Mouse (Mus musculus): ENCODE data around the gene Spock2.
"Not testable (repeated sequence)": the region's sequence is repeated elsewhere in the genome, so short reads cannot be mapped to it uniquely, and the experiment has no call there.

Gene Spock2

DNA sequence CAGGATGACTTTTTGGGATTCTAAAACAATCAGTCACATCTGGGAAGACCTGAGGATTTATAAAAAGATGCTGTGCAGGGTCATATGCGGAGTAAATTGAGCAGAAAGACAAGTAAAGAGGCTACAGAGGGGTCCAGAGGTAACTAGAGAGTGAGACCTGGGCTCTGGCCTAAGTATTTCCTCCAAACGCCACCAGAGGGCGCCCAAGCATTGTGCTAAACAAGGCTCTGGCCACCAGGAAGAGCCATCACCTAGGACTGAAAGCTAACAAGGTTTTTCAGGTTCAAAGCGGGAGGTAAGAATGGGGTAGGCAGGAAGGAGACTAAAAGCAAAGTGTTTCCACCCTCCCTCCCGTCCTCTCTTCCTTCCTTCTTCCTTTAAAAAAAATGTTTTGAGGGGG is 42.1 kb downstream of the Spock2 start:
- peak in 1 of 2 experiments; percentile 67 for DNase-seq (ENCODE audit: low spot score in 2 of 2)

DNA sequence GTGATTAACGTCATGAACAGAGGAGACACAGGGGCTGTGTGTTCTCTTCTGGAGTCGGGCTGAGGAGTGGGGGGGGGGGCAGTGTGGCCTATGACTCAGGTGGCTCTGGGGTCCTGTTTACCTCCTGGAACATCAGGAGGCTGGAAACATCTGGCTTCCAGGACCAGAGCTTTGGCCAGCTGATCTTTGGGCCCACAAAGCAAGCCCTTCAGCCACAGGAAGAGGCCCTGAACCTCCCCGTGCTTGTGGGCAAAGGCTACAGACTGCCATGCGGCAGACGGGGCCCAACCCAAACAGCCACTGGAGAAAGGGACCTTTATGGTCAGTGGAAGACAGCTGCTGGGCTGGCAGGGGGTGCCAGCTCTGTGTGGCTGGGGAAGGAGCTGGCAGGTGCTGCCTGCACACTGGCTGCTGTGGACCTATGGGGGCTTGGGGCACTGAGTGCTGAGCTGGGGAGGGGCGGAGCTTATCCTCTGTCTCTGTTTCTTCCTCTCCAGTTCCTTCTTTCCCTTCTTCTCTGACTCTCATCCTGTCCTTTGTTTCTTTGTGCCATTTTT is 45.2 kb downstream of the Spock2 start:
- no peak for DNase-seq (ENCODE audit: low spot score in 2 of 2)

DNA sequence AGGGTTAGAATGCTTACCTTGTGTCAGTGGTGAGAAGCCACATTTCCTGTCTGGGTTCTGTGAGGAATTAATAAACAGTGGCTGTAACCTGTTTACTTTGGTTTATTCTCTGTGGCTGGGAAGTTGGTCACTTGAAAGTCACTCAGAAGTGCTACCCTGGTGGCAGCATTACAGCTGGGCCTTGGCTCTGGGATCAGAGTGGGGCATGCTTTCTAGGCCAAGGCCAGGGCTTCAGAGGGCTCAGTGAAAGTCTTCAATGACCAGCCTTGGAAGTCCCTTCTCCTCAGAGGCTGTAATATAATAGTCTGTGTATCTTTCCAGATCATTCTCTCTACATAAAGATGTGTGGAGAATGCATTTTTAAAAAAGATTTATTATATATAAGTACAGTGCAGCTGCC is 50.0 kb downstream of the Spock2 start:
- DNase-seq (ENCODE audit: low spot score in 2 of 2), result no peak

DNA sequence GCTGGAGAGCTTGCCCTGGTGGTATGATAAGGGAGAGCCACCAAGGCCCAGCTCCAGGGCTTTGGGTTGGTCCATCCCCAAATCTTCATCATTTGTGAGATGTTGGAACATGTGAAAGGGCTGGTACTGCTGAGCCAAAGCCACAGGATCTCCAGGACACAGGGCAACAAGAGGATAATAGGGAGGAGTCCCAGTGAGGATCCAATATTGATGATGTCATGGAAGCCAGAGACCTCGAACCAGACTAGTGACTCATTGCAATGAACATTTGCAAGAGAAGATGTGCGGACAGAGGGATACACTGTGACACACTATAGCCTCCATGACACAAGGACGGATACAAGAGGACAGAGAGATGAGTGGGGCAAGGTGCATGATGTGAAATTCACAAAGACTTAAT is 52.1 kb downstream of the Spock2 start:
- no peak for DNase-seq (ENCODE audit: low spot score in 2 of 2)

DNA sequence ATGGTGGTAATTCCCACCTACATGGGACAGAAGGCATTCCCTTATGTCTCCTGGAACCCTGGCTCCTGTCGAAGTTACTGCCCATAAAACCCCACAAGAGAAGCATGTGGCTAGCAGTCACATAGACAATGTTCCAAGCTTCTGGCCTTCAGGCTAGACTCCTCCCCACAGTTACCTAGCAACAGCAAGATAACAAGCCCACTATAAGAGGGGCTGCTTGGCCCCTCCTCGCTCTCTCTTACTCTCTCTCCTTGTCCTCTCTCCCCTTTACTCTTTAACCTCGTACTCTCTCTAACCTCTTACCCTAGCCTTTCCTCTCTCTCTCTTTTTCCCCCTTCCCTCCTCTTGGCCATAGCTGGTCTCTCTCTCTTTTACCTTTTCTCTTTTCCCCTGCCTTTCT is 55.4 kb downstream of the Spock2 start:
- not testable (repeated sequence) for DNase-seq (ENCODE audit: low spot score in 2 of 2)

DNA sequence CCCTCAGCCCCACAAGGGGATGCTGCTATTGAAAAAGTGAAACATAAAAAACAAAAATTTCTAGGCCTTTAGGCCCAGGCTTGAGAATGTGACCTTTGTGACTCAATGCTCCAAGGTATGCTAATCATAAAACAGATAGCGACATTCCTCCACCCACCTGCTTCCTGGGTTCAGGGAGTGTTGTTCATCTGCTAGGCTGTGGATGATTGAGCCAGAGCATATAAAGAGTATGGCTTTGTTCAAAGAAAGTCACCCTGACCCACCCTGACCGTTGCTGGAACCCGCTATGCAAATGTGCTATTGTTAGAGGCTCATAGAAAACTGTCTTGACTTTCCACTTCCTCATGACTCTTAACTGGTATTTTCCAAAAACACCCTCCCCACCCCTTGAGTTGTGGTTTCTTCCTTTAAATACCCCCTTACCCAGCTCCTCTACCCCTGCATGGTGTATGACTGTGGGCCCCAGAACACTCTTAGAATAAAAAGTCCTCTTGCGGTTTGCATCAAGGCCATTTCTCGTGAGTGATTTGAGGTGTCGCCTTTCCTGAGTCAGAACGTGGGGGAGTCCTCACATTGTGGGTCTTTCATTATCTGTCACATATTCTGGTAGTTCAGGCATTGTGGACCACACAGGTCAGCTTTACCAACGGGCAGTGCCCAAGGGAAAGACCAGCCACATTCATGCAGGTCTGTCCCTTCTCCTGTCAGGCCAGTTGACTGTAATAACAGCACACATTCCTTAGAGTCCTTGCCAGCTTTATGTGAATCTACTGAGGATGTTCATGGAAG is 56.4 kb downstream of the Spock2 start:
- DNase-seq (ENCODE audit: low spot score in 2 of 2), result not testable (repeated sequence)

DNA sequence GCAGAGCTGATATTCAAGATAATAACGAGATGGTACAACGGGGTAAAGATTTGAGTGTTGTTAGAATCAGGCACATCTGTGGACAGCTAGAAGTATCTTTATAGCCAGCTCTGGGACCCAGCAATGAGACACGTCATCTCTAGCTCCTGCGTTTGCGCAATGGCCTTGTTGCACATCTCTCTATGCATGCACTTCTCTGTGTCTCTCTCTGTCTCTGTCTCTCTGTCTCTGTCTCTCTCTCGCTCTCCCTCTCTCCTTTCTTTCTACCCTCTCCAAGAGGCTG is 56.9 kb downstream of the Spock2 start:
- no peak for DNase-seq (ENCODE audit: low spot score in 2 of 2)

DNA sequence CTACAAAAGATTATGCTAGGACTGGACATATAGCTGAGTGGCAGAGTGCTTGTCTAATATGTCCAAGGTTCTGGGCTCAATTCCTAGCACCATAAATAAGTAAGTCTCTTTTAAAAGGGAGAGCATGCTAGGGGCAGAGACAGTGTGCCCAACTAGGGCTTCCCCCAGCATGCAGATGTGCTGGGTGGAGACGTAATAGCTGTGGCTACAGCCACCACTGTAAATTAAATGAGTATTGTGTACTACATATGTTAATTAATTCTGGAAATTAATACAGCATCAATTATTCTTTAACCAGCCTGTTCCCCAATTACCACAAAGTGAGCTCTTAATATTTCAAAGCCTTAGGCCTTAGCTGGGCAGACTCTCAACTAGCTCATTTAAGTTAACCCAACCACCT is 58.9 kb downstream of the Spock2 start:
- DNase-seq (ENCODE audit: low spot score in 2 of 2), result no peak

DNA sequence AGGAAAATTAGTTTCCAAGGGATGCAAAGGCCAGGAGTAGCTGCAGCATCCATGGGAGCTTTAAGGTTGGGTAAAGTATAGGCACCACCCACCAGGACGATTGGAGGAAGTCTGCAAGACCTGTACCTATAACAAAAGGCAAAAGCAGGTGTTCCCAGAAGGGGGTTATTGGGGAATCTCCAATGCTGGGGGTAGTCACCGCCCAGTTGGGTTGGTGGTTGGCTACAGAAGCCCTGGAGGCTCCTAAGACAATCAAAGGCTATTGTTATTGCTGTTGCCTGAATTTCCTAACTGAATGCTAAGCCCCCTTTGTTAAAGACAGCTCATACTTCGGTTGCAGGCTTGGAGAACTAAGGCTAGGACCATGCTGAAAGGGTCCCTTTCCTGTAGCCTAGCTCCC is 60.0 kb downstream of the Spock2 start:
- DNase-seq (ENCODE audit: low spot score in 2 of 2), result no peak

DNA sequence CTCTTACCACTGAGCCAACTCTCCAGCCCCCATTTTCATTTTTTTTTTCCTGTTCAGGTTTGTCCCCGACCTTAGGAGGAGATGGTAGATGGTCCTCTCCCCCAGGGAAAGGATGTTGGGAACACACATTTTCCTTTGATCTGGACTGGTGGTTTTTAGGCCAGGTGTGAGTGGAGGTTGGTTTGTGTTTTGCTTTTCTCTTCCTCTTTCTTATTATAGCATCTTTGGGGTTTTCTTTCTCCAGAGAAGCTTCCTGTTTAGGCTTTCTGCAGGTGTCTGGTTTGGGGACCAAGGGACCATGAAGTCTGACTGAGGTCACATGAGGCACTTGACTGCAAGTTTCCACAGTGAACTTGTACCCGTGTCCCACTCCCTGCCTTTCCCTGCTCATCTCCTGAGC is 62.3 kb downstream of the Spock2 start:
- DNase-seq (ENCODE audit: low spot score in 2 of 2), result no peak

DNA sequence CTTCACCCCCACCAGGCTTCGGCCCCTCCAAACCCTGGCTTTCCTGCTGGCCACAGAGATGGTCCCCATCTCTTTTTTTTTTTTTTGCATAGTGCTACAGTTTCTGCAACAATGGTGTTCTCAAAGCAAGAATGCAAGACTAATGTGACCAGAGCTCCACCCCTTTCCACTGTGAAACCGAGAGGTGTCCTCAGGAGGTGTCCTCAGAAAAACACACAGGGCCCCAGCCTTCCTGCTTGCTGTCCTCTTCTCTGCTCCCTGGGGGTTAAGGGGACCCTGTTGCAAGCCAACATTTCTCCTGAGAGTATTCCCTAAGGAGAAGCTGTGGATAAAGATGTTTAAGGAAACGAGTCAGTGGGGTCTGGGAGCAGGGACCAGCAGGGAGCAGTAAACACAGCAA is 62.9 kb downstream of the Spock2 start:
- no peak for DNase-seq (ENCODE audit: low spot score in 2 of 2)

DNA sequence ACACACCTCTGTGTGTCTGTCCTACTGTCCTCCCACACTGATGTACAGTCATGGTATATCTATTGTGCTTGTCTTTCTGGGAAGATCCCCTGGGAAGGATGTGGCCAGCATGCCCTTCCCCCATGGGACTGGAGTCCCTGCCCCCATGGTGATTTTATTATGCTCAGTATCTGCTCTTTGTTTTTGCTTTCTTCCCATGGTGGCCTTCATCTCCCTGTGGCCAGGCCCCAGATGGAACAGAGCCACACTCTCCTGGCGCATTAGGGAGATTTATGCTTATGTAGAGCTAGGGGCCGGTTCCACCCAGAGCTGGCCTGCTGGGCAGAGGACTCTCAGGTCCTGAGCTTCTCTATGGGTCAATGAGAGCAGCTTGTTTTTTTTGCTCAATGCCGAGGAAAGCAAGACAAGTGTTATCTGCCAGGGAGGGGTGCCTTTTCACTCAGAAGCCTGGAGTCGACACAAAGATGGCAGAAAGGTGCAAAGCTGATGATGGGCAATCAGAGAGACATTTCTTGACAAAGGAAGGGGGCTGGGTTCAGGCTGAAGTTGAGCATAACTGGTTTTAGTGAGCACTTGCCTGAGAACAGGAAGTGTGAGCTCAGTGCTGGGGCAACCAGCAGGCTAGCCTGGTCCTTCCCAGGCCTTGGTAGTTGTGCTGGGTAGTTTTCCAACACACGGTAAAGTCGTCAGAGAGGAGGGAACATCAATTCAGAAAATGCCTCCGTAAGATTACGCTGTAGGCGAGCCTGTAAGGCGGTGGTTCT is 64.5 kb downstream of the Spock2 start:
- DNase-seq (ENCODE audit: low spot score in 2 of 2), result no peak

DNA sequence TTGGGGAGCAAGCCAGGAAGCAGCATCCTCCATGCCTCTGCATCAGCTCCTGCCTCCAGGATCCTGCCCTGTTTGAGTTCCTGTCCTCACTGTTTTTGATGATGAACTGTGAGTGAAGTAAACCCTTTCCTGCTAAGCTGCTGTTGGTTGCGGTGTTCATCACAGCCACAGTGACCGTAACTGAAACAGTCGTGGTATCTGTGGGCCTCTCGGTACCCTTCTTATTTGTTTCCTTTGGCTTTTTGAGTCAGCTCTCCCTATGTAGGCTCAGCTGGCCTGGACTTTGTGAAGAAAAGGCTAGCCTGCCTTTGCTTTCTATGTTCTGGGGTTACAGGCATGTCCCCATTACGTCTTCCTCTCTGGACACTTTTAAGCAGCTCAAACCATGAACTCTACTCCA is 65.3 kb downstream of the Spock2 start:
- DNase-seq (ENCODE audit: low spot score in 2 of 2), result no peak

DNA sequence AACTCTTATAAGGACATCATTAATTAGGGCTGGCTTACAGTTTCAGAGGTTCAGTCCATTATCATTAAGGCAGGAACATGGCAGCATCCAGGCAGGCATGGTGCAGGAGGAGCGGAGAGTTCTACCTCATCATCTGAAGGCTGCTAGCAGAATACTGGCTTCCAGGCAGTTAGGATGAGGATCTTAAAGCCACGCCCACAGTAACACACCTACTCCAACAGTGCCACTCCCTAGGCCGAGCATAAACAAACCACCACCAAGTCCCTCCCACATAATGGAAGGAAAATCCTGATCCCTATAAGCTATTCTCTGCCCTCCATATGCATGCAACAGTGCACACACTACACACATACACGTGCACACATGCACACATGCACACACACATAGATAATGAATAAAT is 66.3 kb downstream of the Spock2 start:
- DNase-seq (ENCODE audit: low spot score in 2 of 2), result no peak

DNA sequence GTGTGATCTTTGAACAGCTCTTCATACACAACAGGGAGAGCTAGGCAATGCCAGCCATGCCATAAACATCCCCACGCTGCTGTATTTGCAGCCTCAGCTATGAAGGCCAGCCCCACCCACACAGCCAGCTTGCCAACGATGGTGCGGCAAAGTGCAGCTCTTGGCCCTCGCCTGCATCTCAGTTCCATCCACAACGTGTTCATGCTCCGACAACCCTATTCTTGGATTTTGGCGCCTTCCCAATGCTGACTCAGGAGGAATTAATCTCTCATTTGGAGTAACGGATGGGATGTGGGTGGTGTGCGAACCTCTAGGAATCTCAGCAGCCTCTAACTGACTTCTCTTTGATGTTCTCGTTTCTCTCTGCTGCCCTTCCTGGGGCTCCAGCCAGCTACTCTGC is 67.0 kb downstream of the Spock2 start:
- peak; percentile 82 to 95 for DNase-seq (ENCODE audit: low spot score in 2 of 2)

DNA sequence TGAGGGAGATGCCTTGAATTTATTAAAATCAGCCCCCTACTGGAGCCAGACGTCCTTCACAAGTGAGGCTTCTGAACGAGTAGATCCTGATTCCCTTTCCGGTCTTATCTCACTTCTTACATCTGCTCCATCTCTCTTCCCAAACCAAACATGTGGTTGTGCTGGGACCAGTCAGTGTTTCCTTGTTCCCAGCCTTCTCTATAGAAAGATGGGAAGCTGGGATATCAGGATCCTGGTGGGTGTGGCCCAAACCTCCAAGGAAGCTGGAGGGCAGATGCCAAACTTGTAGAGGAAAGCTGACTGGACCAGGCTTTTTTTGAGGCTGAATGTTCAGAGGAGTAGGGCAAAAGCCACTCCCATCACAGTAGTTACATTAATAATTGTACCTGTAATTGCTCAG is 68.5 kb downstream of the Spock2 start:
- DNase-seq (ENCODE audit: low spot score in 2 of 2), result no peak

DNA sequence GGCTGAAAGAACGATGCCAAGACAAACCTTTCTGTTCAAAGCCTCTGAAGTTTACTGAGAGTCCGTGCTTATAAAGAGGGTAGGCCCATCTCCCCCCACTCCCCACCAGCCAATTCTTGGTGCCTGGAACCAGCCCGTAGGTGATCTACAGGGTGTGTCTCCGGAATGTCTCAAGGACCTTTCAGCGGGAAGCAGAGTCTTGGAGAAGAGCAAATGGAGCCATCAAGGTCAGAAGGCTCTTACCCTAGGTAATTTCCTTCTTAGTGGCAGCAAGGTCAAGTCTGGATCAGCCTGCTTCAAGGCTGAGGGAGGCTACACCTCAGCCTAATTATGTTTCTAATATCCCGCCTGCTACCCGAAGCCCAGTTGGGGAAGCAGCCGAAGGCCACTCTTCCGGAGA is 69.3 kb downstream of the Spock2 start:
- DNase-seq (ENCODE audit: low spot score in 2 of 2), result not testable (repeated sequence)
